Mouse (Mus musculus): ENCODE data around the gene Sorbs1. TPM values are rescaled to one million over a fixed set of nuclear protein-coding genes. Genes with fewer than 3 reads are reported as not detected.
A peak's percentile ranks its signal among the peaks of the same experiment; 100 is the strongest.

Gene Sorbs1
- polyA plus RNA-seq, 1 experiment: 38.8 TPM

DNA sequence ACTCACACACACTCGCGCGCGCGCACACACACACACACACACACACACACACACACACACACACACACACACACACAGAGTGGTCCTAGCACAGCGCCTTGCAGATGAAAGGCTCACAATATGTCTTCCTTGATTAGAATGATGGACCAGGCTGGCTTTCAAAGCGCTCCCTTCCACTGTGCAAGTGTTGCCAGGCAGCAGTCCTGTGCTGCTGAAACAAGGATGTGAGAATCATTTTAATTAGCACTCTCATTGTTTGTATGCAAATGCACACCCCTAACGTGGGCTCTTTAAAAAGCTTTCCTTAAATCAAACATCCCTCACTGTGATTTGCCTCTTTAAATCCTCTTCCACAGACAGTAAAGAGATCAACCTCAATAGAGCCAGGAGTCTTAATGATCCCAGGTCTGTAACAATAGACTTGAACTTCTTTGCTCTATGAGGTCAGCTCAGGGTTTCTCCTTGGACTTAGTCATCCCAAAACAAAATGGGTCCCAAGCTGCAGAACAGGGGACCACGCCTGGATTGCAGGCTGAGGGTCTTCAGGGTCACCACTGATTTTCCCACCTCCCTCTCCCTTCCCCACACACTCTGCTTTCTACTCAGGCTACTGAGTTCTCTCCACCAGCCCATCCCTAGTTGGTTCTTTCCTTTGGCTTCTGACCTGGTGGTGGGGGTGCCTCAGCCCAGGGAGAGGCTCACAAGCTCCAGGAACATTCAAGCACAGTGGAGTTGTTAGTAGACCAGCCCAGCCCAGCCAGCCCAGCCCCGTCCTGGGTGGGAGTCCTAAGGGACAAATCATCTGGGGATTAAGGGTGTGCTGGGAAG, 79.3 kb downstream of the Sorbs1 start:
- no peaks in the 10 kb centered on the region for H3K36me3 ChIP-seq (ENCODE audit: control insufficient read depth, insufficient read depth)
- H3K79me2 ChIP-seq (ENCODE audit: control insufficient read depth, insufficient read depth): peaks cover 3% of the 10 kb centered on the region
- H3K4me3 ChIP-seq: no peak overlapping the region
- no peak for TF ChIP-seq TCF12 (IDR thresholded peaks at IDR 0.05; ENCODE audit: insufficient read depth, poor library complexity, severe bottlenecking)
- no peak overlapping the region for H3ac ChIP-seq (ENCODE audit: control insufficient read depth, insufficient read length)
- no peaks in the 10 kb centered on the region for H3K27me3 ChIP-seq (ENCODE audit: control insufficient read depth, insufficient read depth, insufficient read length)
- peak overlapping the region; percentile 44 for H3K4me2 ChIP-seq (ENCODE audit: low read depth)

DNA sequence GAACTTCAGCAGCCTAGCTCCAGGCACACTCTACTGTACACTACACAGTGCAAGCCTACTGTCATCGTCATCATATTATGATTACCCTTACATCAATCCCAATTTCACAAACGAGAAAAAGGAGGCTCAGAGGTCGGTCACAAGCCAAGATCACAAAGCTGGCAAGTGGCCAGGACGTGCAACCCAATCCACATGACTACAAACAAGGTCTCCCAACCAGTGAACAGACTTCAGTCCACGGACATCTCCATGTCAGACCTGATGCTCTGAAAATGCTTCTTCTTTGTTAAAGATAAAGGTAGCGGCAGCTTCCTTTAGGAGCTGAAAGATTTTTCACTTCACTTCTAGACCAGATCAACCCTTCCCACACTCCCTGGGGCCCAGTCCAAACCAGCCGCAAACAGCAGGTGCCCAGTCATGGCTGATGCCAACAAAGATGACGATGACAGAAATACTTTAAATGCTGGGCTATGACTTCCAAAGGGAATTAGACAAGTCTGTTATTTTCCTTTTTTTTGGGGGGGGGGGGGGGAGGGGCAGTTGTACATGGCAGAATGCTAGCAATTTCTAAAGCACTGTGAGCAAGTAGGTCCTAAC, 80.2 kb downstream of the Sorbs1 start:
- TF ChIP-seq SRF (IDR thresholded peaks at IDR 0.05; ENCODE audit: control insufficient read depth, insufficient read length, low read depth) (no peak), TCF12 (IDR thresholded peaks at IDR 0.05; ENCODE audit: insufficient read depth, poor library complexity, severe bottlenecking) (no peak), POLR2AphosphoS2 (IDR thresholded peaks at IDR 0.05; ENCODE audit: insufficient read length, low read depth) (no peak), POLR2A (IDR thresholded peaks at IDR 0.05; ENCODE audit: insufficient read length, low read depth) (no peak), CEBPB (IDR thresholded peaks at IDR 0.05; ENCODE audit: insufficient read depth, poor library complexity, severe bottlenecking) (no peak), E2F4 (IDR thresholded peaks at IDR 0.05; ENCODE audit: insufficient read depth) (no peak), MYOD1 (IDR thresholded peaks at IDR 0.05; ENCODE audit: control insufficient read depth in 1 of 3, insufficient read length in 2 of 3, low read depth in 2 of 3) (peak; percentile 18 to 76 (median 60)), MYOG (IDR thresholded peaks at IDR 0.05; ENCODE audit: control insufficient read depth in 1 of 3, insufficient read depth in 1 of 3, insufficient read length in 2 of 3, low read depth in 2 of 3) (peak in 2 of 3 experiments; percentile 65 to 70), MAX (IDR thresholded peaks at IDR 0.05; ENCODE audit: low read depth) (no peak), REST (IDR thresholded peaks at IDR 0.05; ENCODE audit: insufficient read depth, insufficient read length) (no peak), TCF3 (IDR thresholded peaks at IDR 0.05; ENCODE audit: insufficient read length, low read depth) (no peak), USF1 (IDR thresholded peaks at IDR 0.05; ENCODE audit: low read depth) (no peak)
- H3ac ChIP-seq (ENCODE audit: control insufficient read depth, insufficient read length): no peak overlapping the region

DNA sequence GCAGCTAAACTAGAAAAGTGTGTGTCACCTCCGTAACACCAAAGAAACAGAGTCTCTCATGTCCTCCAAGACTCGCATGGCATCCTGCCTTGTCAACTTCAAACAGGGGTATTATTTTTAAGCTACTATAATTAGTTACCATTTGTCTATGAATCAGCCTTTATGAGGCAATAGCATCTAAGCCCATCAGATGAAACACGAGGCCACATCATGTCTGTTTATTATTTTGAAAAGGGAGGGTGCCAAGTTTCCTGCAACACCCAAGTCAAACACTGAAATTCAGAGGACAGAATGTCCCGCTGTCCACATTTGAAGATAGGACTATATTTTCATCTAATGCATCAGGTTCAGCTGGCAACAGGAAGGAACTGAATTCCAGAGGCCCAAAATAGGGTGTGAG, 81.6 kb downstream of the Sorbs1 start:
- H3ac ChIP-seq (ENCODE audit: control insufficient read depth, insufficient read length): no peak overlapping the region
- peaks cover 8% of the 10 kb centered on the region for H3K79me2 ChIP-seq (ENCODE audit: control insufficient read depth, insufficient read depth)
- H3K36me3 ChIP-seq (ENCODE audit: control insufficient read depth, insufficient read depth): no peaks in the 10 kb centered on the region
- H3K4me2 ChIP-seq (ENCODE audit: low read depth): peak overlapping the region; percentile 47
- no peak for TF ChIP-seq USF1 (IDR thresholded peaks at IDR 0.05; ENCODE audit: low read depth)
- peak; percentile 33 for TF ChIP-seq MAX (IDR thresholded peaks at IDR 0.05; ENCODE audit: low read depth)
- TF ChIP-seq CEBPB (IDR thresholded peaks at IDR 0.05; ENCODE audit: insufficient read depth, poor library complexity, severe bottlenecking): peak; percentile 92
- H3K4me3 ChIP-seq: no peak overlapping the region
- no peaks in the 10 kb centered on the region for H3K27me3 ChIP-seq (ENCODE audit: control insufficient read depth, insufficient read depth, insufficient read length)

More for the DNA sequence above, 80.2 kb downstream of the Sorbs1 start:
- Histone ChIP-seq H3K4me3 (no peak overlapping the region), H3K27me3 (ENCODE audit: control insufficient read depth, insufficient read depth, insufficient read length) (no peaks in the 10 kb centered on the region), H3K36me3 (ENCODE audit: control insufficient read depth, insufficient read depth) (no peaks in the 10 kb centered on the region), H3K79me2 (ENCODE audit: control insufficient read depth, insufficient read depth) (no peaks in the 10 kb centered on the region), H3K4me2 (ENCODE audit: low read depth) (peak overlapping the region; percentile 47)

DNA sequence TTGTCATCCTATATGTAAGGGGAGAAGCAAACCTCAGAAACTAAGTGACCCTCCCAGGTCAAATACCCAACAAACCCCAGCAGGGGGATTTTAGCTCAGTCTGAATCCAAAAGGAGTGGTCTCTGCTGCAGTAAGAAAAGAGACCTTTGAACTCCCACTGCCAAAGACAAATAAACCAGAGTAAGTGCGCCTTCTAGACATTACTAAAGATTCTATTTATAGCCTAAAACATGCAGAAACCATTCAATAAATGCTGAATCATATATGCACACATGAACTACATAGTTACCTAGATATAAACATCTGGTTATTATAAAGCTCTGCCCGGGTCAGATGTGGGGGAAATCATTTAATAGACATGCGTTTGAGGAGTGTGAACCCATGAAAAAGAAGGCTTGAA, 84.0 kb downstream of the Sorbs1 start:
- Histone ChIP-seq H3K27me3 (ENCODE audit: control insufficient read depth, insufficient read depth, insufficient read length) (no peaks in the 10 kb centered on the region), H3K79me2 (ENCODE audit: control insufficient read depth, insufficient read depth) (peaks cover 8% of the 10 kb centered on the region), H3ac (ENCODE audit: control insufficient read depth, insufficient read length) (no peak overlapping the region), H3K36me3 (ENCODE audit: control insufficient read depth, insufficient read depth) (no peaks in the 10 kb centered on the region), H3K4me3 (no peak overlapping the region), H3K4me2 (ENCODE audit: low read depth) (peak overlapping the region; percentile 20)
- TF ChIP-seq USF1 (IDR thresholded peaks at IDR 0.05; ENCODE audit: low read depth): no peak
- no peak for TF ChIP-seq MYOG (IDR thresholded peaks at IDR 0.05; ENCODE audit: control insufficient read depth in 1 of 3, insufficient read depth in 1 of 3, insufficient read length in 2 of 3, low read depth in 2 of 3)
- TF ChIP-seq SRF (IDR thresholded peaks at IDR 0.05; ENCODE audit: control insufficient read depth, insufficient read length, low read depth): no peak
- TF ChIP-seq E2F4 (IDR thresholded peaks at IDR 0.05; ENCODE audit: insufficient read depth): no peak
- no peak for TF ChIP-seq TCF12 (IDR thresholded peaks at IDR 0.05; ENCODE audit: insufficient read depth, poor library complexity, severe bottlenecking)
- TF ChIP-seq MAX (IDR thresholded peaks at IDR 0.05; ENCODE audit: low read depth): no peak
- no peak for TF ChIP-seq MYOD1 (IDR thresholded peaks at IDR 0.05; ENCODE audit: control insufficient read depth in 1 of 3, insufficient read length in 2 of 3, low read depth in 2 of 3)
- TF ChIP-seq POLR2A (IDR thresholded peaks at IDR 0.05; ENCODE audit: insufficient read length, low read depth): no peak
- no peak for TF ChIP-seq POLR2AphosphoS2 (IDR thresholded peaks at IDR 0.05; ENCODE audit: insufficient read length, low read depth)
- TF ChIP-seq CEBPB (IDR thresholded peaks at IDR 0.05; ENCODE audit: insufficient read depth, poor library complexity, severe bottlenecking): no peak
- TF ChIP-seq REST (IDR thresholded peaks at IDR 0.05; ENCODE audit: insufficient read depth, insufficient read length): no peak
- no peak for TF ChIP-seq TCF3 (IDR thresholded peaks at IDR 0.05; ENCODE audit: insufficient read length, low read depth)

DNA sequence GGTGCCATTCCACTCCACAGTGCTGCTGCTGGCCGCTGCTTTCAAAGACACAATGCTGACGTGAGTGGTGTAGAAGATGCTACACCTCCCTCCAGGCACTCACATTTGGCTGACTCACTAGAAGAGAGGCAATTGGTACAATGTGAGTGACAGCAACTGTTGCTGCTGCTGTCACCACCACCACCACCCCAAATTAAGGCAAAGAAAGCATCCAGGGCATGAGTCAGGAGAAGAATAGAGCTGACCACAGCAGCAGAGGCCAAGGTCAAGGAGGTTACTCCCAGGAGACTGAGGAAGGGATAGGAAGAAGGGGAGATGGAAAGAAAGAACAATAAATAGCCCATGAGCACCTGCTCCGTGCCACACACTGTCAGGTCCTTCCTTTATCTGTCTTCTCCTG, 84.4 kb downstream of the Sorbs1 start:
- H3K36me3 ChIP-seq (ENCODE audit: control insufficient read depth, insufficient read depth): no peaks in the 10 kb centered on the region
- peaks cover 8% of the 10 kb centered on the region for H3K79me2 ChIP-seq (ENCODE audit: control insufficient read depth, insufficient read depth)
- no peak overlapping the region for H3K4me3 ChIP-seq
- no peaks in the 10 kb centered on the region for H3K27me3 ChIP-seq (ENCODE audit: control insufficient read depth, insufficient read depth, insufficient read length)
- H3K4me2 ChIP-seq (ENCODE audit: low read depth): peak overlapping the region; percentile 48
- TF ChIP-seq POLR2AphosphoS2 (IDR thresholded peaks at IDR 0.05; ENCODE audit: insufficient read length, low read depth): no peak
- TF ChIP-seq MYOG (IDR thresholded peaks at IDR 0.05; ENCODE audit: control insufficient read depth in 1 of 3, insufficient read depth in 1 of 3, insufficient read length in 2 of 3, low read depth in 2 of 3): peak; percentile 18 to 83 (median 51)
- TF ChIP-seq TCF3 (IDR thresholded peaks at IDR 0.05; ENCODE audit: insufficient read length, low read depth): peak; percentile 39
- TF ChIP-seq POLR2A (IDR thresholded peaks at IDR 0.05; ENCODE audit: insufficient read length, low read depth): no peak
- peak; percentile 79 to 97 (median 95) for TF ChIP-seq MYOD1 (IDR thresholded peaks at IDR 0.05; ENCODE audit: control insufficient read depth in 1 of 3, insufficient read length in 2 of 3, low read depth in 2 of 3)
- TF ChIP-seq TCF12 (IDR thresholded peaks at IDR 0.05; ENCODE audit: insufficient read depth, poor library complexity, severe bottlenecking): peak; percentile 3
- peak; percentile 13; the same call in 1 of the 2 replicates for TF ChIP-seq CEBPB (IDR thresholded peaks at IDR 0.05; ENCODE audit: insufficient read depth, poor library complexity, severe bottlenecking)
- TF ChIP-seq MAX (IDR thresholded peaks at IDR 0.05; ENCODE audit: low read depth): no peak
- peak; percentile 95 for TF ChIP-seq SRF (IDR thresholded peaks at IDR 0.05; ENCODE audit: control insufficient read depth, insufficient read length, low read depth)
- TF ChIP-seq REST (IDR thresholded peaks at IDR 0.05; ENCODE audit: insufficient read depth, insufficient read length): no peak
- H3ac ChIP-seq (ENCODE audit: control insufficient read depth, insufficient read length): no peak overlapping the region

All from myocyte (in vitro differentiated cells).